Mouse (Mus musculus) left cerebral cortex, postnatal 4 days (tissue): ENCODE measurements around the gene Smpdl3a. TPM values are rescaled to one million over a fixed set of nuclear protein-coding genes. Genes with fewer than 3 reads are reported as not detected.

Experiments used
- DNase-seq: peaks from one replicate; pipeline ENCODE4 v3.0.0-alpha.2; 2022
- intact Hi-C: fragments of 180-260 bp; cut with DNase I; formaldehyde crosslinking; loops from one replicate; pipeline ENCODE4 v1.15.1; 2025
- total RNA-seq, 2 experiments: library from RNA; stranded (reverse); gene quantifications; 2 replicates each; pipeline ENCODE4 v1.2.3; 2021

Gene Smpdl3a
- total RNA-seq, 2 experiments from 2014 or later, result 17.0 to 17.5 TPM

- no peak for DNase-seq
- intact Hi-C loops, result no loop called here
These were observed 21.7 kb downstream of the Smpdl3a start for GRCm38 (mm10) chr10:57815869-57816268.

- no peak for DNase-seq
- intact Hi-C loops, result no loop called here
These were observed 25.1 kb downstream of the Smpdl3a start for GRCm38 (mm10) chr10:57819209-57819608.

GRCm38 (mm10) chr10:57822473-57822872 is 28.3 kb downstream of the Smpdl3a start:
- DNase-seq, result peak; percentile 46
- intact Hi-C loops, result no loop called here

- DNase-seq, result no peak
- intact Hi-C loops, result no loop called here
These were observed 34.5 kb downstream of the Smpdl3a start for GRCm38 (mm10) chr10:57828649-57829048.

- DNase-seq, result no peak
- intact Hi-C loops, result no loop called here
These were observed 35.5 kb downstream of the Smpdl3a start for GRCm38 (mm10) chr10:57829621-57830020.

- DNase-seq, result no peak
- intact Hi-C loops, result no loop called here
These were observed 41.0 kb downstream of the Smpdl3a start for GRCm38 (mm10) chr10:57835094-57835493.

GRCm38 (mm10) chr10:57835982-57836381 is 41.8 kb downstream of the Smpdl3a start:
- no peak for DNase-seq
- intact Hi-C loops, result no loop called here

- peak; percentile 31 for DNase-seq
- intact Hi-C loops, result loop anchor here (1.0 kb wide), 1 partner anchor 99 kb away; no protein-coding TSS in a partner anchor
These were observed 47.7 kb downstream of the Smpdl3a start for GRCm38 (mm10) chr10:57841638-57842509.

- DNase-seq, result peak; percentile 12
These were observed 54.0 kb downstream of the Smpdl3a start for GRCm38 (mm10) chr10:57847916-57848682.

More at GRCm38 (mm10) chr10:57847916-57848682, 54.0 kb downstream of the Smpdl3a start:
- intact Hi-C loops, result no loop called here

Other genes starting within 250 kb of the Smpdl3a start
- 1 to 10 TPM; 3.4 to 5.8 TPM for gene Pkib, start 162.4 kb upstream of the Smpdl3a start, total RNA-seq
- gene Fabp7, start 9.5 kb upstream of the Smpdl3a start, total RNA-seq, result 1,000 to 10,000 TPM; 1,039 to 1,099 TPM